Mouse (Mus musculus) neural tube, embryonic 12.5 days (tissue): ENCODE data around the gene Tmem165. TPM values are rescaled to one million over a fixed set of nuclear protein-coding genes. Genes with fewer than 3 reads are reported as not detected.

Experiments used
- polyA plus RNA-seq: library from polyadenylated mRNA; unstranded; fragments of >200 nt; fragmentation: Nextera tagmentation; extraction: Ambion mirVana; gene quantifications from 2 replicates; pipeline ENCODE4 v1.2.1, GENCODE M21; 2016

Gene Tmem165
- polyA plus RNA-seq, 1 experiment from 2014 or later, result 104 TPM

Other genes starting within 250 kb of the Tmem165 start
- gene Kdr, start 205.4 kb upstream of the Tmem165 start, polyA plus RNA-seq, result 29.7 and 31.0 TPM in 2 replicates
- gene Srd5a3, start 43.6 kb upstream of the Tmem165 start, polyA plus RNA-seq, result 20.1 and 20.2 TPM in 2 replicates
- gene Clock, start 120.9 kb downstream of the Tmem165 start, polyA plus RNA-seq, result 14.3 and 14.5 TPM in 2 replicates
- gene Pdcl2, start 147.3 kb downstream of the Tmem165 start, polyA plus RNA-seq, result not detected in 2 replicates
- gene Nmu, start 179.9 kb downstream of the Tmem165 start, polyA plus RNA-seq, result 0.32 TPM in 1 of 2 replicates, not detected in the other